Mouse (Mus musculus) hindbrain, embryonic 12.5 days (tissue): ENCODE measurements at regions not wholly inside any gene's neighbourhood (a gene's known extent, or its start where the extent isn't known, plus 50 kb on each side); places are given as distances from the start of the nearest gene placed in this dataset.

Source experiments
- ATAC-seq: fragments of 200-750 bp; cut with Nextera tagmentation; 2 replicates; pipeline ENCODE4 v1.8.0; 2017; ENCODE audit warnings: moderate TSS enrichment; ENCODE audit not compliant: low FRiP score
- H3K27ac ChIP-seq: fragments of 300-500 bp; sonication (generic); 2 replicates; pipeline ENCODE4 v1.5.1; 2016; ENCODE audit warnings: mild to moderate bottlenecking
- H3K27me3 ChIP-seq: fragments of 300-500 bp; sonication (generic); 2 replicates; pipeline ENCODE4 v1.6.1; 2016; ENCODE audit warnings: mild to moderate bottlenecking
- H3K36me3 ChIP-seq: fragments of 300-500 bp; sonication (generic); 2 replicates; pipeline ENCODE4 v1.6.1; 2016; ENCODE audit warnings: mild to moderate bottlenecking
- H3K4me1 ChIP-seq: fragments of 300-500 bp; sonication (generic); 2 replicates; pipeline ENCODE4 v1.6.1; 2016
- H3K4me2 ChIP-seq: fragments of 300-500 bp; sonication (generic); replicated peaks from 2 replicates; pipeline ENCODE4 v1.6.1; 2016; ENCODE audit warnings: mild to moderate bottlenecking
- H3K4me3 ChIP-seq: fragments of 300-500 bp; sonication (generic); 2 replicates; pipeline ENCODE4 v1.5.1; 2016; ENCODE audit warnings: mild to moderate bottlenecking
- H3K9ac ChIP-seq: fragments of 300-500 bp; sonication (generic); 2 replicates; pipeline ENCODE4 v1.6.1; 2016; ENCODE audit warnings: mild to moderate bottlenecking, moderate library complexity
- H3K9me3 ChIP-seq: fragments of 300-500 bp; sonication (generic); replicated peaks from 2 replicates; pipeline ENCODE4 v1.6.1; 2016; ENCODE audit warnings: mild to moderate bottlenecking
- whole genome bisulfite sequencing: fragments of 180-500 bp; shearing (Covaris S2); methylation state at CpG from one replicate; pipeline ENCODE4 v1.1.7; 2016; 5-methylcytosine and 5-hydroxymethylcytosine counted together

DNA sequence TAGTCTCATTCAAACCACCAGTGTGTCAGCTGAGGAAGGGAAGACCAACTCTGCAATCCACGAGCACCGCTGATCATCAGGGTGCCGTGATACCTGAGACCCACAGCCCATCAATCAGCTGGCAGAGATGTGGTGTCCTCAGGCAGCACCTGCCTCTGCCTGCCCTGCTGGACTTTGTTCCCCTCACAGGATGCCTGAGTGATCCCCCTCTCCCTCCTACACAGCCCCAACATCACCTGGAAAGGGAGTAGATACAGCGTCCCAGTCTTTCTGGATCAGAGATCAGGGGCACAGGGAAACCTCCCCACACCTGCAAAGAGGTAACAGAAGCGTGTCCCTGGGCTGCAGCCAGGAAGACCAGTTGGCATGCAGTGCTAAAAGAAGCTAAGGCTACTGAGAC, 198.4 kb downstream of the Ajap1 start:
- Histone ChIP-seq H3K9ac (no peak overlapping the region), H3K4me2 (no peak overlapping the region), H3K4me3 (no peak overlapping the region), H3K4me1 (no peaks in the 10 kb centered on the region), H3K36me3 (no peaks in the 10 kb centered on the region), H3K9me3 (no peaks in the 10 kb centered on the region; the same call in 1 of the 2 replicates), H3K27me3 (no peaks in the 10 kb centered on the region), H3K27ac (no peak overlapping the region)
- no peak for ATAC-seq
- 84% methylated on average over 5 of the region's 5 CpGs for WGBS

- no peaks in the 10 kb centered on the region for H3K27me3 ChIP-seq
- no peak for ATAC-seq
- no peaks in the 10 kb centered on the region for H3K4me1 ChIP-seq
- H3K4me3 ChIP-seq, result no peak overlapping the region
- H3K4me2 ChIP-seq, result no peak overlapping the region
- H3K9ac ChIP-seq, result no peak overlapping the region
- no peaks in the 10 kb centered on the region for H3K36me3 ChIP-seq
- no peak overlapping the region for H3K27ac ChIP-seq
- WGBS, result 72% methylated on average over 5 of the region's 5 CpGs
- H3K9me3 ChIP-seq, result no peaks in the 10 kb centered on the region
These were observed 206.0 kb downstream of the Ajap1 start for GRCm38 (mm10) chr4:153276571-153276970.

- H3K4me2 ChIP-seq, result no peak overlapping the region
- no peak overlapping the region for H3K27ac ChIP-seq
- H3K9ac ChIP-seq, result no peak overlapping the region
- H3K36me3 ChIP-seq, result no peaks in the 10 kb centered on the region
- no peaks in the 10 kb centered on the region for H3K9me3 ChIP-seq
- WGBS, result 58% methylated on average over 5 of the region's 5 CpGs
- no peak for ATAC-seq
- no peaks in the 10 kb centered on the region for H3K27me3 ChIP-seq
- H3K4me1 ChIP-seq, result peaks cover 6% of the 10 kb centered on the region
- no peak overlapping the region for H3K4me3 ChIP-seq
These were observed 211.2 kb downstream of the Ajap1 start for GRCm38 (mm10) chr4:153271376-153271775.

- 82% methylated on average over 15 of the region's 15 CpGs for WGBS
- Histone ChIP-seq H3K4me3 (no peak overlapping the region), H3K9me3 (no peaks in the 10 kb centered on the region), H3K27ac (no peak overlapping the region), H3K36me3 (no peaks in the 10 kb centered on the region), H3K4me1 (no peaks in the 10 kb centered on the region), H3K4me2 (no peak overlapping the region), H3K27me3 (no peaks in the 10 kb centered on the region), H3K9ac (no peak overlapping the region)
- no peak for ATAC-seq
These were observed 219.3 kb downstream of the Ajap1 start for GRCm38 (mm10) chr4:153263216-153263805.

- H3K27ac ChIP-seq, result no peak overlapping the region
- no peaks in the 10 kb centered on the region for H3K36me3 ChIP-seq
- WGBS, result 75% methylated on average over 14 of the region's 14 CpGs
- H3K9ac ChIP-seq, result no peak overlapping the region
- no peak for ATAC-seq
- no peak overlapping the region for H3K4me2 ChIP-seq
- H3K27me3 ChIP-seq, result no peaks in the 10 kb centered on the region
- no peaks in the 10 kb centered on the region for H3K4me1 ChIP-seq
- H3K9me3 ChIP-seq, result no peaks in the 10 kb centered on the region
- H3K4me3 ChIP-seq, result no peak overlapping the region
These were observed 221.6 kb downstream of the Ajap1 start for GRCm38 (mm10) chr4:153260941-153261557.

DNA sequence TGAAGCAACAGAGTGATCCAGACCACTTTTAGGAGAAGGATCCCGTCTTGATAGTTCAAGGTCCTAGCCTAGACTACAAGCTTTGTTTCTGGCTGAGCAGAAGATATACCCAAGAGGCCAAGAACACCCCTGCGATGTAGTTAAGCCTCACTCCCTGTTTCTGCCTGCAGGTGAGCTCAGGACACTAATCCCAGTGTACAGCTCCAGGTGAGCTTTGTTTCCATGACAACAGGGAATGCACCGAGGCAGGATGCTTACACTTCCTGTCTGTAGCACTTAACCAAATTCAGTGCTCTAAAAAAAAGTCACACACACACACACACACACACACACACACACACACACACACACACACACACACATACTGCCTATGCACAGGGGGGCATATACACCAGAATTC, 230.7 kb downstream of the Ajap1 start:
- Histone ChIP-seq H3K9me3 (no peaks in the 10 kb centered on the region), H3K36me3 (no peaks in the 10 kb centered on the region), H3K4me1 (peaks cover 9% of the 10 kb centered on the region), H3K27me3 (no peaks in the 10 kb centered on the region), H3K27ac (0 out of 2 replicates have a peak overlapping the region, but pooled peaks have one; percentile 5), H3K9ac (no peak overlapping the region), H3K4me2 (no peak overlapping the region), H3K4me3 (no peak overlapping the region)
- 74% methylated on average over 3 of the region's 3 CpGs for WGBS
- no peak for ATAC-seq

- Histone ChIP-seq H3K4me1 (peaks cover 9% of the 10 kb centered on the region), H3K4me2 (no peak overlapping the region), H3K36me3 (no peaks in the 10 kb centered on the region), H3K4me3 (no peak overlapping the region), H3K9ac (no peak overlapping the region), H3K27ac (0 out of 2 replicates have a peak overlapping the region, but pooled peaks have one; percentile 5), H3K27me3 (no peaks in the 10 kb centered on the region), H3K9me3 (no peaks in the 10 kb centered on the region)
- no peak for ATAC-seq
- 53% methylated on average over 8 of the region's 8 CpGs for WGBS
These were observed 231.3 kb downstream of the Ajap1 start for GRCm38 (mm10) chr4:153251311-153251710.

GRCm38 (mm10) chr4:153236680-153237079, 245.9 kb downstream of the Ajap1 start:
- H3K27ac ChIP-seq, result no peak overlapping the region
- ATAC-seq, result no peak
- peaks cover 10% of the 10 kb centered on the region for H3K4me1 ChIP-seq
- no peaks in the 10 kb centered on the region for H3K36me3 ChIP-seq
- peak overlapping the region; percentile 8; the same call in 1 of the 2 replicates for H3K4me2 ChIP-seq
- no peak overlapping the region for H3K4me3 ChIP-seq
- WGBS, result 12% methylated on average over 12 of the region's 12 CpGs
- H3K9ac ChIP-seq, result no peak overlapping the region
- 0 out of 2 replicates have a peak, but pooled peaks cover 3% of the 10 kb centered on the region for H3K27me3 ChIP-seq
- H3K9me3 ChIP-seq, result no peaks in the 10 kb centered on the region

DNA sequence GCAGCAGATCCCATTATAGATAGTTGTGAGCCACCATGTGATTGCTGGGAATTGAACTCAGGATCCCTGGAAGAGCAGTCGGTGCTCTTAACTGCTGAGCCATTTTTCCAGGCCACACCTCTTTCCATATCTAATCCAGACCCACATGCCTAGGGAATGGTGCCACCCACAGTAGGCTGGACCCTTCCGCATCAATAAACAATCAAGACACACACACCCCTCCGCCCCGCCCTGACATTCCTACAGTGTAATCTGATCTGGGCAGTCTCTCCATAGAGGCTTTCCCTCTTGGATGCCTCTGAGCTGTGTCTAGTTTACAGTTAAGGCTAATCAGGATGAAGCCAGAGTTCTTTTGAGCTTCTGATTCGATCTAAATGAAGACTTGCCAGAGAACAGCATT, 248.8 kb downstream of the Ajap1 start:
- no peak overlapping the region for H3K4me3 ChIP-seq
- H3K9ac ChIP-seq, result no peak overlapping the region
- H3K27me3 ChIP-seq, result 0 out of 2 replicates have a peak, but pooled peaks cover 3% of the 10 kb centered on the region
- no peak overlapping the region for H3K4me2 ChIP-seq
- H3K36me3 ChIP-seq, result no peaks in the 10 kb centered on the region
- no peak overlapping the region for H3K27ac ChIP-seq
- H3K9me3 ChIP-seq, result no peaks in the 10 kb centered on the region
- peaks cover 12% of the 10 kb centered on the region for H3K4me1 ChIP-seq
- ATAC-seq, result no peak
- 79% methylated on average over 5 of the region's 5 CpGs for WGBS

DNA sequence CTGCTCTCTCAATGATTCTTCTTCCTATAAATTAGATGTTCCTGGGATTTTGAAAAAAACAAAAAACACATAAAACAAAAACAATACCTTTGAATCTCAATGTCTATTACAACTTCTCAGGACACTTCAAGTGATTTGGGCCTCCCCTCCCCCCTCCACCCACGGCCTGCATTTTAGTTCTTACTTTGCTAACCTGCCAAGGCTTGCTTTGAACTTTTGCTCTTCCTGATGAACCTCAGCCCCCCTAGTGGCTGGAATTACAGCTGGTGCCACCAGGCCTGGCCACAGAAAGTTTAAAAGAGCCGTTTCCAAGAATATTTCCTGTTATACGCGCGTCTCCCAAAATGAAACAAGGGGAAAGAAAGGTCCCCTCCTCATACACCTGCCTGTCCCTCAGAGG, 253.4 kb downstream of the Ajap1 start:
- no peaks in the 10 kb centered on the region for H3K9me3 ChIP-seq
- no peaks in the 10 kb centered on the region for H3K36me3 ChIP-seq
- WGBS, result 66% methylated on average over 5 of the region's 5 CpGs
- H3K27me3 ChIP-seq, result peaks cover 6% of the 10 kb centered on the region; the same call in 1 of the 2 replicates
- H3K27ac ChIP-seq, result no peak overlapping the region
- no peak overlapping the region for H3K4me2 ChIP-seq
- no peak for ATAC-seq
- no peak overlapping the region for H3K9ac ChIP-seq
- no peak overlapping the region for H3K4me3 ChIP-seq
- peaks cover 12% of the 10 kb centered on the region for H3K4me1 ChIP-seq

DNA sequence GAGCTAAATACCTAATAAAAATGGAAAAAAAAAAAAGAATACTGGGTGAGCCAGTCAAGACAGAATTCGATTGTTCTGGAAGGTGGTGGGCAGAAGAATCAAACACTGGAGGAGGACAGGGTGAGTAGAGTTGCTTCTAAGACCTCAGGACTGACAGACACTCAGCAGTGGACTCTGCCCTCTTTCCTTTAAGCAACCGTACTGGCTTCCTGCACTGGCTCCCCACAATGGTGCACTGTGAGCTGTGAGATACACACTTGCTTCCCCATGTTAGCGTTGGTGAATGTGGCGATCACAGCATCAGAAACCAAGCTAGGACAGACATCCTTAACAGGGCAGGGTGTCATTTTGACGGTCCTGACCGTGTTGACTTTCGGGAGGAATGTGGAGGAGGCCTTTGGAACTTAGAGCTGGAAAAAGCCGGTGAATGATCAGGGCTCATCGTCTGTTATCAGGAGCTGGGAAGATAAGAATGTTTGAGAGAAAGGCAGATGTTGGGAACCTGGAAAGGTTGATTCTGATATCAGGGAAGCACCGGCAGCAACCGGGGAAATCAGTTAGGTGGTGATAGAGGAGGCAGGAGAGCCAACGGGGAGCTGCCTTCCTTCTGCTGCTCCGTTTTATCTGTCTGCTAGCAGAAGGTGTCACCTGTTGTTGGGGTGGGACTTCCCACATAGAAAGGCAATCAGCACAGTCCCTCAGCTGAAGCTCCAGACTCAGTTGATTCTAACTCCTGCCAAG, 254.8 kb downstream of the Ajap1 start:
- H3K9ac ChIP-seq, result no peak overlapping the region
- no peak overlapping the region for H3K4me2 ChIP-seq
- 80% methylated on average over 13 of the region's 13 CpGs for WGBS
- peaks cover 12% of the 10 kb centered on the region for H3K4me1 ChIP-seq
- H3K9me3 ChIP-seq, result no peaks in the 10 kb centered on the region
- no peak overlapping the region for H3K4me3 ChIP-seq
- no peaks in the 10 kb centered on the region for H3K36me3 ChIP-seq
- peaks cover 6% of the 10 kb centered on the region; the same call in 1 of the 2 replicates for H3K27me3 ChIP-seq
- no peak overlapping the region for H3K27ac ChIP-seq
- ATAC-seq, result no peak

DNA sequence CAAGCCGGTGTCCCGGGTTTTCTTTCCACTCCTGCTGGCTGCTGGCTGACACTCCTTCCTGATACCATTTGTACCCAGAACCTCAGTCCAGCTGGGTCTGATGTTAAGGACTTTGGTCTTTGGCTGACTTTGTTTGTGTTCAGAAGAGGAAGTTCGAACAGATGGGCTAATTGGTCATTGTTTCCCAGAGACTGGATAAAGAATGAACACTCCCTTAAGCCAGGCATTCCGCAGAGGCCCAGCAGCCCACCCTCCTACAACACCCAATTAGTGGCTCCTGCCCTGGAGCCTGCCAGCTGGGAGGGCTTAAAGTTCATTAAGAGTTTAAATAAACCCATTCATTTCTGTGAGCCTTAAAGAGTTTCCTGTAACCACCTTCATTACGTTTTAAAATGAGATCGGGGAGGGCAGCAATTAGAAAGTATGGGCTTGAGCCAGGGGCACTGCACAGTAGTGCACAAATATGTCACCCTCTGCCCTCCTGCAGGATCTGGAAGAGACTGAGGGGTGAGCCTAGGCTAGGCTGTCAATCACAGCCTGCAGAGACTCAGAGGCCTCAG, 257.9 kb downstream of the Ajap1 start:
- no peak overlapping the region for H3K4me3 ChIP-seq
- WGBS, result 26% methylated on average over 6 of the region's 6 CpGs
- H3K27ac ChIP-seq, result no peak overlapping the region
- 0 out of 2 replicates have a peak, but pooled peaks have one; percentile 56 for ATAC-seq
- peaks cover 12% of the 10 kb centered on the region for H3K4me1 ChIP-seq
- peaks cover 15% of the 10 kb centered on the region for H3K27me3 ChIP-seq
- no peaks in the 10 kb centered on the region for H3K36me3 ChIP-seq
- H3K9ac ChIP-seq, result no peak overlapping the region
- no peaks in the 10 kb centered on the region for H3K9me3 ChIP-seq
- no peak overlapping the region for H3K4me2 ChIP-seq
